Mouse (Mus musculus) Patski (cell line): ENCODE measurements around the gene Cds2. TPM values are rescaled to one million over a fixed set of nuclear protein-coding genes. Genes with fewer than 3 reads are reported as not detected.
A peak's percentile ranks its signal among the peaks of the same experiment; 100 is the strongest.

Experiments used
- ATAC-seq: fragments of 100-300 bp; one replicate; pipeline ENCODE4 v1.8.0; 2021
- CTCF ChIA-PET: fragments of 350-600 bp; sonication (Branson Sonifier 250); formaldehyde crosslinking; loops from one replicate; lab custom pipeline; 2022; ENCODE audit warnings: inconsistent platforms; lab: Charles Lee
- POLR2A ChIA-PET: fragments of 350-600 bp; sonication (Branson Sonifier 250); formaldehyde crosslinking; loops from one replicate; lab custom pipeline; 2022; ENCODE audit warnings: antibody characterized with exemption, inconsistent platforms; lab: Charles Lee
- DNase-seq: peaks from one replicate; pipeline ENCODE4 v3.0.0-alpha.2; 2011; ENCODE audit warnings: low read depth, low spot score
- H3K27me3 ChIP-seq: fragments of 371-371 bp; one replicate; pipeline ENCODE4 v1.5.1; 2021
- CTCF ChIP-seq: fragments of 100-300 bp; IDR thresholded peaks from one replicate; pipeline ENCODE4 v1.5.1; 2021
- in situ Hi-C: fragments of 300-500 bp; cut with MboI; formaldehyde crosslinking; loops from 3 replicates; pipeline ENCODE4 v1.11.1; 2018; ENCODE audit warnings: low pct_unique_long_range_greater_than_20kb, mixed read lengths
- polyA plus RNA-seq: library from polyadenylated mRNA; unstranded; gene quantifications from one replicate; pipeline ENCODE4 v1.2.3, GENCODE M21; 2021

Gene Cds2
- polyA plus RNA-seq, 1 experiment from 2014 or later, result 48.0 TPM

- DNase-seq (no peak), ATAC-seq (peak; percentile 95)
- POLR2A ChIA-PET, result interaction anchor here (1.0 kb wide), 1 partner anchor 10 kb away, joined by 4 read pairs; no protein-coding TSS in a partner anchor
- CTCF ChIA-PET, result no interaction called here
- no peak for TF ChIP-seq CTCF
- in situ Hi-C loops, result loop anchor here (5.0 kb wide), 1 partner anchor 260 kb away; no protein-coding TSS in a partner anchor
- H3K27me3 ChIP-seq, result no peaks in the 10 kb centered on the region
Observed at GRCm38 (mm10) chr2:132247539-132248313, 15.2 kb upstream of the Cds2 start, which contains the start of gene Tmem230. Gene Tmem230, minus strand, starts transcription at chr2:132247807.

- in situ Hi-C loops, result no loop called here
- POLR2A ChIA-PET, result no interaction called here
Observed at GRCm38 (mm10) chr2:132251911-132252310, 11.0 kb upstream of the Cds2 start.

GRCm38 (mm10) chr2:132252542-132253528, 10.1 kb upstream of the Cds2 start, which contains the start of gene Pcna:
Gene Pcna, minus strand, starts transcription at chr2:132253314.
- POLR2A ChIA-PET, result interaction anchor here (1.4 kb wide), 1 partner anchor 14 kb away, joined by 3 read pairs; no protein-coding TSS in a partner anchor
- CTCF ChIA-PET, result no interaction called here
- peak; percentile 75 for DNase-seq
- TF ChIP-seq CTCF, result no peak
- H3K27me3 ChIP-seq, result no peaks in the 10 kb centered on the region
- ATAC-seq, result peak; percentile 96
- in situ Hi-C loops, result no loop called here

More at GRCm38 (mm10) chr2:132251911-132252310, 11.0 kb upstream of the Cds2 start:
- ATAC-seq (no peak), DNase-seq (no peak)
- no peak for TF ChIP-seq CTCF
- no peaks in the 10 kb centered on the region for H3K27me3 ChIP-seq
- CTCF ChIA-PET, result no interaction called here

GRCm38 (mm10) chr2:132253603-132254002, 9.3 kb upstream of the Cds2 start:
- ATAC-seq, result no peak
- CTCF ChIA-PET, result interaction anchor here (1.2 kb wide), 1 partner anchor 9 kb away, joined by 3 read pairs; no protein-coding TSS in a partner anchor
- in situ Hi-C loops, result no loop called here

GRCm38 (mm10) chr2:132257350-132258068, 5.4 kb upstream of the Cds2 start:
- no peak for DNase-seq
- in situ Hi-C loops, result no loop called here
- ChIA-PET CTCF (no interaction called here), POLR2A (no interaction called here)
- no peak for ATAC-seq
- TF ChIP-seq CTCF, result no peak
- no peaks in the 10 kb centered on the region for H3K27me3 ChIP-seq

More at GRCm38 (mm10) chr2:132253603-132254002, 9.3 kb upstream of the Cds2 start:
- TF ChIP-seq CTCF, result no peak
- no peak for DNase-seq
- no peaks in the 10 kb centered on the region for H3K27me3 ChIP-seq
- POLR2A ChIA-PET, result interaction anchor here (1.4 kb wide), 1 partner anchor 15 kb away, joined by 3 read pairs; no protein-coding TSS in a partner anchor

- no peak for TF ChIP-seq CTCF
- ChIA-PET POLR2A (no interaction called here), CTCF (no interaction called here)
- H3K27me3 ChIP-seq, result no peaks in the 10 kb centered on the region
- no peak for DNase-seq
- in situ Hi-C loops, result no loop called here
- ATAC-seq, result no peak
Observed at GRCm38 (mm10) chr2:132260601-132261000, 2.3 kb upstream of the Cds2 start.

GRCm38 (mm10) chr2:132262175-132262574, 773 bp upstream of the Cds2 start:
- DNase-seq (no peak), ATAC-seq (no peak)
- CTCF ChIA-PET, result interaction anchor here (1.1 to 1.6 kb wide), 3 partner anchors 8 to 16 kb away, joined by 3 read pairs; no protein-coding TSS in a partner anchor
- TF ChIP-seq CTCF, result no peak
- POLR2A ChIA-PET, result interaction anchor here (0.7 kb wide), 1 partner anchor 29 kb away, joined by 4 read pairs; no protein-coding TSS in a partner anchor
- H3K27me3 ChIP-seq, result no peaks in the 10 kb centered on the region
- in situ Hi-C loops, result no loop called here

DNA sequence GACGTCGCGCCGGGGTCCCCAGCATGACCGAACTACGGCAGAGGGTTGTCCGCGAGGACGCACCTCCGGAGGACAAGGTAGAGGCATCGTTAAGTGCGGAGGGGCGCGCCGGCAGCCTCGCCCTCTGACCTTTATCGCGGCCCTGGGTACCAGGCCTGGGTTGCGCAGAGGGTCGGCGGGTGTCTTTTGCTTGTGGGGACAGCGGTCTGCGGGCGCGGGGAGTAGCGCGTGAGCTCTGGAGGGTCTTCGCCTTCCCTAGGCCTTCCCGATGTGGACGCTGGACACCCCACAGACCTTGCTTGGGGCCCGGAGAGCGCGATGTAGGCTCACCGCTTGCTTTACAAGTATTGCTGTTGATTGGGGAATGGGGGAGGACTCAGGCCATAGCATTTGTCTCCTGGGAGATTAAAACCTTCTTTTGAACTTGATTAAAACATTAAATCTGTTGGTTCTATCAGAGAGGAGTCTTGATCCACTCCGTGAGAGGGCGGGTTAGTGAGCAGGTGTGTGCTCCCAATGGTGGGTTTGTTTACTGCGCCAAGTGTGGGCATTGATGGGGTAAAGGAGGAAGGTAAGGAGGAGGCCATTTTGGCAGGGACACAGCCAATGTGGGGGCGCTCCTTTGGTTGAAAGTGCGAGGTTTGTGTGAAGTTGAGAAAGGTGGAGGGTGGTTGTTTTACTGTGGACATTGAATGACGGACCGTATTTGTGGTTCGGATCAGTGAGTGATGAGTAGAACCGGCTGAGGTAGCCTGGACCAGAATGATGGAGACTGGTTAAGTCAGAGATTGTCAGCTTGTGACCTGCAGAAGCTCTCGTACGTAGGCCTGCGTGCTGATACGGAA, 695 bp downstream of the Cds2 start:
- no peak for TF ChIP-seq CTCF
- no peak for DNase-seq
- ChIA-PET POLR2A (no interaction called here), CTCF (interaction anchor here (1.3 kb wide), 1 partner anchor 18 kb away, joined by 3 read pairs; no protein-coding TSS in a partner anchor)
- ATAC-seq, result no peak
- no peaks in the 10 kb centered on the region for H3K27me3 ChIP-seq
- in situ Hi-C loops, result no loop called here

DNA sequence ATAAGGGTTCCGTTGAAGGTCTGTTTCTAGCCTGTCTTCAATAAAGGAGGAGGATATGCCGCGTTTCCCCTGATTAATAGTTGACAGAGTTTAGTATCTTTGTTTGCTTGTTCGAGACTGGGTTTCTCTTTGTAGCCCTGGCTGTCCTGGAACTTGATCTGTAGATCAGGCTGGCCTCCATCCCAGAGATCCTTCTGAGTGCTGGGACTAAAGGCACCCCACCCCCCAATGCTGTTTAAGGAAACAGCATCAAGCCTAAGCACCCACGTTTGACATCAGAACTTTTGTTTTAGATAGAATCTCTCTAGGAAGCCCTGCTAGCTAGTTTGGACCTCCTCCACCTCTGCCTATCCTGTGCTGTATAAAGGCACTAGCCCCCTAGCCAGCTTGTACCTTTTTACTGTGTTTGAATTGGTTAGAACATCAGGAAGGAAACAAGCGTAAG, 1.3 kb downstream of the Cds2 start:
- CTCF ChIA-PET, result interaction anchor here (1.2 kb wide), 1 partner anchor 40 kb away, joined by 3 read pairs; no protein-coding TSS in a partner anchor
- in situ Hi-C loops, result no loop called here
- no peak for ATAC-seq
- no peak for TF ChIP-seq CTCF
- POLR2A ChIA-PET, result interaction anchor here (0.6 kb wide), 1 partner anchor 50 kb away, joined by 3 read pairs; no protein-coding TSS in a partner anchor
- DNase-seq, result no peak
- H3K27me3 ChIP-seq, result no peaks in the 10 kb centered on the region
